Mouse (Mus musculus) limb, embryonic 11.5 days (tissue): ENCODE measurements at regions not wholly inside any gene's neighbourhood (a gene's known extent, or its start where the extent isn't known, plus 50 kb on each side); places are given as distances from the start of the nearest gene placed in this dataset.

Experiments
- ATAC-seq: fragments of 200-750 bp; cut with Nextera tagmentation; 2 replicates; pipeline ENCODE4 v1.8.0; 2017; ENCODE audit warnings: low read depth; ENCODE audit not compliant: insufficient number of reproducible peaks, low FRiP score, low TSS enrichment
- DNase-seq: peaks from one replicate; pipeline ENCODE4 v3.0.0-alpha.2; 2015; ENCODE audit warnings: low spot score
- H3K27ac ChIP-seq: fragments of 300-500 bp; sonication (generic); replicated peaks from 2 replicates; pipeline ENCODE4 v1.5.1; 2014; ENCODE audit warnings: low read depth, mild to moderate bottlenecking, low read length
- H3K27me3 ChIP-seq: fragments of 300-500 bp; sonication (generic); 2 replicates; pipeline ENCODE4 v1.6.1; 2014; ENCODE audit warnings: mild to moderate bottlenecking, low read length, mixed read lengths; ENCODE audit not compliant: control insufficient read depth, insufficient read depth
- H3K36me3 ChIP-seq: fragments of 300-500 bp; sonication (generic); 2 replicates; pipeline ENCODE4 v1.6.1; 2014; ENCODE audit warnings: mild to moderate bottlenecking, low read length, moderate library complexity, mixed read lengths; ENCODE audit not compliant: control insufficient read depth, insufficient read depth
- H3K4me1 ChIP-seq: fragments of 300-500 bp; sonication (generic); 2 replicates; pipeline ENCODE4 v1.6.1; 2014; ENCODE audit warnings: low read length, mixed read lengths; ENCODE audit not compliant: control insufficient read depth, insufficient read depth
- H3K4me2 ChIP-seq: fragments of 300-500 bp; sonication (generic); 2 replicates; pipeline ENCODE4 v1.6.1; 2014; ENCODE audit warnings: low read depth, mild to moderate bottlenecking, moderate library complexity; ENCODE audit not compliant: severe bottlenecking
- H3K4me3 ChIP-seq: fragments of 300-500 bp; sonication (generic); 2 replicates; pipeline ENCODE4 v1.5.1; 2014; ENCODE audit warnings: low read depth, low read length
- H3K9ac ChIP-seq: fragments of 300-500 bp; sonication (generic); 2 replicates; pipeline ENCODE4 v1.6.1; 2014; ENCODE audit warnings: mild to moderate bottlenecking, low read length
- H3K9me3 ChIP-seq: fragments of 300-500 bp; sonication (generic); 2 replicates; pipeline ENCODE4 v1.6.1; 2016; ENCODE audit warnings: low read length; ENCODE audit not compliant: control insufficient read depth
- WGBS: fragments of 180-500 bp; shearing (Covaris S2); extraction: QIAGEN DNeasy Blood & Tissue Kit; methylation state at CpG from one replicate; pipeline ENCODE4 v1.1.7; 2014; 5-methylcytosine and 5-hydroxymethylcytosine counted together

GRCm38 (mm10) chr12:112416537-112416936, 72.7 kb upstream of the A530016L24Rik start:
- Histone ChIP-seq H3K4me1 (peaks cover 7% of the 10 kb centered on the region), H3K36me3 (no peaks in the 10 kb centered on the region), H3K27me3 (no peaks in the 10 kb centered on the region), H3K9ac (no peak overlapping the region), H3K9me3 (no peaks in the 10 kb centered on the region), H3K4me3 (no peak overlapping the region), H3K27ac (no peak overlapping the region), H3K4me2 (no peak overlapping the region)
- DNase-seq (no peak), ATAC-seq (no peak)
- 87% methylated on average over 13 of the region's 13 CpGs for WGBS

- DNase-seq (no peak), ATAC-seq (no peak)
- 58% methylated on average over 12 of the region's 12 CpGs for WGBS
- Histone ChIP-seq H3K27me3 (no peaks in the 10 kb centered on the region), H3K9ac (no peak overlapping the region), H3K4me1 (no peaks in the 10 kb centered on the region), H3K4me3 (no peak overlapping the region), H3K27ac (no peak overlapping the region), H3K36me3 (no peaks in the 10 kb centered on the region), H3K4me2 (no peak overlapping the region), H3K9me3 (no peaks in the 10 kb centered on the region)
These were observed 70.6 kb upstream of the A530016L24Rik start for GRCm38 (mm10) chr12:112418636-112419035.

DNA sequence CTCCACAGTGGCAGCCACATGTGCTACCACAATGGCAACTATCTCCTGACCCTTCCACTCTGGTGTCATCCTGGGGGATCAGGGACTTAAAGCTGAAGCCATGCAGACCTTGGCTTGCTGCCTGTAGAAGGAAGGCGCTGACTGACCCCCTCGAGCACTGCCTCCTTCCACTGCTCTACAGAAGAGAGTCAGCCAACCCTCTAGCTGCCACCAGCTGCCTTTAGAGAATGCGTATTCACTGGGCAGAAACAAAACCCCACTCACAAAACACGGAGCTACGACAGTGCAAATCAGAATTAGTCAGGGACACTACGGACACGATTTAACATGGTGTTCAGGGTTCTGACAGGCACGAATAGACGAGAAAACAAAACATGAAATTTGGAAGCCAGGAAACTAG, 67.1 kb upstream of the A530016L24Rik start:
- Histone ChIP-seq H3K9ac (no peak overlapping the region), H3K27ac (no peak overlapping the region), H3K4me2 (no peak overlapping the region), H3K4me3 (no peak overlapping the region), H3K9me3 (no peaks in the 10 kb centered on the region), H3K36me3 (no peaks in the 10 kb centered on the region), H3K4me1 (no peaks in the 10 kb centered on the region), H3K27me3 (no peaks in the 10 kb centered on the region)
- WGBS: 93% methylated on average over 9 of the region's 9 CpGs
- DNase-seq (no peak), ATAC-seq (no peak)

- WGBS: 89% methylated on average over 6 of the region's 6 CpGs
- no peak overlapping the region for H3K27ac ChIP-seq
- DNase-seq (no peak), ATAC-seq (no peak)
- H3K9ac ChIP-seq: no peak overlapping the region
- no peaks in the 10 kb centered on the region for H3K36me3 ChIP-seq
- H3K27me3 ChIP-seq: no peaks in the 10 kb centered on the region
- H3K4me3 ChIP-seq: no peak overlapping the region
- H3K4me2 ChIP-seq: no peak overlapping the region
- peaks cover 4% of the 10 kb centered on the region for H3K4me1 ChIP-seq
- H3K9me3 ChIP-seq: no peaks in the 10 kb centered on the region
These were observed 65.1 kb upstream of the A530016L24Rik start for GRCm38 (mm10) chr12:112424150-112424549.

GRCm38 (mm10) chr12:112426681-112427080, 62.6 kb upstream of the A530016L24Rik start:
- no peak overlapping the region for H3K4me3 ChIP-seq
- no peak overlapping the region for H3K9ac ChIP-seq
- 83% methylated on average over 9 of the region's 9 CpGs for WGBS
- H3K27me3 ChIP-seq: no peaks in the 10 kb centered on the region
- no peaks in the 10 kb centered on the region for H3K36me3 ChIP-seq
- no peak for DNase-seq
- H3K9me3 ChIP-seq: no peaks in the 10 kb centered on the region
- peaks cover 25% of the 10 kb centered on the region for H3K4me1 ChIP-seq
- no peak overlapping the region for H3K27ac ChIP-seq
- no peak for ATAC-seq
- H3K4me2 ChIP-seq: no peak overlapping the region

DNA sequence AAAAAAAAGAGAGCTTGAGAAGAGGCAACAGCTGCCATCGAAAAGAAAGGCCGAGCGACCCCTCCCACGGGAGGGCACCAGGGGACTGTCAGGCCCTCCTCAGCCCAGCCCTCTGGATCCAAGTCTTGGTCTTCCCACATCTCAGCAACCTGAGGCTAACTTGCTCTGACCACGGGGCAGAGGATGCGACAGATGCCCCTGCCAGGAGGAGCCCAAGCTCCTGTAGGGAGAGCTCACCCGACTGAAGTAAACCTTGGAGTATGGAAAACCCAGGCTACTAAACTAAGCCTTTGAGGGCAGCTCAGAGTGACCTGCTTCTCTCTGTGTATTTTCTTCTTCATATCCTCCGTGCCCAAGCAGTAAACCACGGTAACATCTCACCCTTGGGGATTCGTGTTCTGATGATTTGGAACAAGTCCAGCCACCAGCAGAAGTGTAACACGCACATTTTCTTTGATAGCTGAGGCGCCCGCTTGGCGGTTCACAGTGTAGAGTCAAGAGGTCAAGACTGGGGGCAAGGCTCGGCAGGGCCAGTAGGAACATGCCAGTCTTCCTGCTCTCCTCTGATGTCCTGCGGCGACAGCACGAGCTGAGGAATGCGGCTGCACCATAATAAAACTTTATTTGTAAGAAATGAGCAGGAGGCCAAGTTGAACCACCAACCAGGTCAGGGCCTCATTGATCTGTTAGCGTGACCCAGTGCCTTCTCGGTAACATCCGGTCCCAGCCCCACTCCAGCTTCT, 59.0 kb upstream of the A530016L24Rik start:
- peak; percentile 56 for DNase-seq

GRCm38 (mm10) chr12:112433315-112433714, 55.9 kb upstream of the A530016L24Rik start:
- 7% methylated on average over 12 of the region's 12 CpGs for WGBS
- no peak for ATAC-seq
- DNase-seq: no peak

More for the DNA sequence above, 59.0 kb upstream of the A530016L24Rik start:
- H3K27me3 ChIP-seq: no peaks in the 10 kb centered on the region
- H3K9ac ChIP-seq: no peak overlapping the region
- no peaks in the 10 kb centered on the region for H3K36me3 ChIP-seq
- ATAC-seq: no peak
- 0 out of 2 replicates have a peak overlapping the region, but pooled peaks have one; percentile 2 for H3K4me2 ChIP-seq
- WGBS: 29% methylated on average over 22 of the region's 22 CpGs
- H3K27ac ChIP-seq: no peak overlapping the region; the same call in 1 of the 2 replicates
- no peaks in the 10 kb centered on the region for H3K9me3 ChIP-seq
- peaks cover 40% of the 10 kb centered on the region for H3K4me1 ChIP-seq
- H3K4me3 ChIP-seq: no peak overlapping the region

DNA sequence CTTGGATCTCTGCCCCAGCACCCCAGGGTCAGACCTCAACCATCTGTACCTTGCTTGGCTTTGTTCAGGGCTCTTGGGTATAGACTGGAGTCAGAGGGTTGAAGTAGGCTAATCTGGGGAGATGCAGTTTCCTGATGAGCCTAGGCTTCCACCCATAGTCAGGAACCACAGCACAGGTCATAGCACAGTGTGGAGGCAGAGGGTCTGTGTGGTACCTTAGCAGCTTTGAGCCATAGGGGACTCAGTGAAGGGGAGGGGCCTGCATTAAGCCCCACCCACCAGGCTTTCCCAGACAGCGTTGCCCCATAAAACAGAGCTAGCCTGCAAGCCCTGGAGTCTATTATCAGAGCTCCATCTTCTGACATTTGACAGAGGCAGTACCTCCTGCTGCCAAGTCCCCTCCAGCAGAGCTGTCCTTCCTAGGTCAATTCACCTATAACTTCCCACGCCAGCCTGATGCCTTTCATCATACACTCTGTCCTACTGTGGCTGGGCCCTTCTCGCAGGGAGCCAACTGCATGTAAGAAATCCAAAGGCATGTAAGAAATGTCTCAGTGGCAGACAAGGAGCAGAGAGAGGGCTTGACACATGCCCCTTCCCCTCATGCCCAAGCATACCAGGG, 54.5 kb upstream of the A530016L24Rik start:
- Histone ChIP-seq H3K4me2 (no peak overlapping the region), H3K27ac (0 out of 2 replicates have a peak overlapping the region, but pooled peaks have one; percentile 18), H3K4me1 (peaks cover 42% of the 10 kb centered on the region), H3K36me3 (no peaks in the 10 kb centered on the region), H3K4me3 (no peak overlapping the region), H3K9me3 (no peaks in the 10 kb centered on the region), H3K27me3 (no peaks in the 10 kb centered on the region), H3K9ac (no peak overlapping the region)
- 36% methylated on average over 3 of the region's 3 CpGs for WGBS
- DNase-seq (no peak), ATAC-seq (no peak)

More at GRCm38 (mm10) chr12:112433315-112433714, 55.9 kb upstream of the A530016L24Rik start:
- no peak overlapping the region for H3K27ac ChIP-seq
- H3K9ac ChIP-seq: no peak overlapping the region
- no peak overlapping the region for H3K4me3 ChIP-seq
- H3K36me3 ChIP-seq: no peaks in the 10 kb centered on the region
- no peaks in the 10 kb centered on the region for H3K9me3 ChIP-seq
- H3K4me1 ChIP-seq: peaks cover 52% of the 10 kb centered on the region
- H3K4me2 ChIP-seq: no peak overlapping the region
- H3K27me3 ChIP-seq: no peaks in the 10 kb centered on the region
